Mouse (Mus musculus) ovary, postnatal 10 days (tissue): Measurements from ENCODE around the gene Lhfpl4.

Experiments
- DNase-seq: peaks from one replicate; pipeline ENCODE4 v3.0.0; 2022; ENCODE audit warnings: low spot score

Gene Lhfpl4

GRCm38 (mm10) chr6:113194841-113195595 lies at the start of gene Lhfpl4:
Lhfpl4 (minus strand) TSS chr6:113195384.
- DNase-seq, result no peak

GRCm38 (mm10) chr6:113242753-113243152 lies 47.6 kb upstream of the Lhfpl4 start:
- no peak for DNase-seq

- DNase-seq, result no peak
Measured at GRCm38 (mm10) chr6:113238442-113238841, 43.3 kb upstream of the Lhfpl4 start.

- peak; percentile 95 for DNase-seq
Measured at GRCm38 (mm10) chr6:113237542-113238270, 42.5 kb upstream of the Lhfpl4 start, which contains the start of gene Mtmr14. Mtmr14 (plus strand) TSS chr6:113237843.

- no peak for DNase-seq
Measured at GRCm38 (mm10) chr6:113235141-113235540, 40.0 kb upstream of the Lhfpl4 start.

- no peak for DNase-seq
Measured at GRCm38 (mm10) chr6:113226705-113227104, 31.5 kb upstream of the Lhfpl4 start.

GRCm38 (mm10) chr6:113225798-113226197 lies 30.6 kb upstream of the Lhfpl4 start:
- DNase-seq, result no peak

- no peak for DNase-seq
Measured at GRCm38 (mm10) chr6:113216280-113216679, 21.1 kb upstream of the Lhfpl4 start.

- DNase-seq, result no peak
Measured at GRCm38 (mm10) chr6:113195596-113195992, 410 bp upstream of the Lhfpl4 start.

GRCm38 (mm10) chr6:113194517-113194840 lies 705 bp downstream of the Lhfpl4 start:
- DNase-seq, result no peak

- peak; percentile 18 for DNase-seq
Measured at GRCm38 (mm10) chr6:113193765-113194460, 1.3 kb downstream of the Lhfpl4 start.

- no peak for DNase-seq
Measured at GRCm38 (mm10) chr6:113184866-113185525, 10.2 kb downstream of the Lhfpl4 start.

GRCm38 (mm10) chr6:113184163-113184562 lies 11.0 kb downstream of the Lhfpl4 start:
- DNase-seq, result no peak

- no peak for DNase-seq
Measured at GRCm38 (mm10) chr6:113179195-113179733, 15.9 kb downstream of the Lhfpl4 start.

GRCm38 (mm10) chr6:113178286-113179194 lies 16.6 kb downstream of the Lhfpl4 start:
- DNase-seq, result no peak

- DNase-seq, result no peak
Measured at GRCm38 (mm10) chr6:113176613-113177012, 18.6 kb downstream of the Lhfpl4 start.

- no peak for DNase-seq
Measured at GRCm38 (mm10) chr6:113175469-113175868, 19.7 kb downstream of the Lhfpl4 start.

- DNase-seq, result no peak
Measured at GRCm38 (mm10) chr6:113172568-113172967, 22.6 kb downstream of the Lhfpl4 start.

GRCm38 (mm10) chr6:113172011-113172410 lies 23.2 kb downstream of the Lhfpl4 start:
- DNase-seq, result no peak

- DNase-seq, result no peak
Measured at GRCm38 (mm10) chr6:113170651-113171050, 24.5 kb downstream of the Lhfpl4 start.

GRCm38 (mm10) chr6:113169852-113170251 lies 25.3 kb downstream of the Lhfpl4 start:
- no peak for DNase-seq
